Mouse (Mus musculus): Measurements from ENCODE around the gene Lclat1. TPM values are rescaled to one million over a fixed set of nuclear protein-coding genes. Genes with fewer than 3 reads are reported as not detected.

The Lclat1 gene
- polyA plus RNA-seq, 1 experiment = 2.0 TPM

GRCm38 (mm10) chr17:73246036-73246435 lies 138.3 kb downstream of the Lclat1 start:
- H3K4me1 ChIP-seq (ENCODE audit: control insufficient read depth, insufficient read depth, low read length) = peaks cover 4% of the 10 kb centered on the region
- WGBS = 81% methylated on average over 3 of the region's 3 CpGs
- no peak for TF ChIP-seq POLR2A (IDR thresholded peaks at IDR 0.05; ENCODE audit: borderline replicate concordance, control insufficient read depth, low read depth, low read length)
- H3K4me3 ChIP-seq (replicated peaks; ENCODE audit: control insufficient read depth, low read depth, low read length) = no peak overlapping the region
- peak overlapping the region; percentile 55; the same call in 1 of the 2 replicates for H3K27ac ChIP-seq (ENCODE audit: control insufficient read depth, insufficient read depth, low read depth, low read length, poor library complexity)

- Histone ChIP-seq H3K4me3 (replicated peaks; ENCODE audit: control insufficient read depth, low read depth, low read length) (no peak overlapping the region), H3K27ac (ENCODE audit: control insufficient read depth, insufficient read depth, low read depth, low read length, poor library complexity) (peak overlapping the region; percentile 55; the same call in 1 of the 2 replicates)
- WGBS = 63% methylated on average over 2 of the region's 2 CpGs
These were observed 139.1 kb downstream of the Lclat1 start for GRCm38 (mm10) chr17:73246926-73247325.

GRCm38 (mm10) chr17:73247758-73248157 lies 140.0 kb downstream of the Lclat1 start:
- no peak for TF ChIP-seq CTCF (IDR thresholded peaks at IDR 0.05; ENCODE audit: control insufficient read depth, insufficient read depth, low read length)
- no peak for TF ChIP-seq POLR2A (IDR thresholded peaks at IDR 0.05; ENCODE audit: borderline replicate concordance, control insufficient read depth, low read depth, low read length)
- 83% methylated on average over 14 of the region's 14 CpGs for WGBS
- Histone ChIP-seq H3K4me3 (replicated peaks; ENCODE audit: control insufficient read depth, low read depth, low read length) (no peak overlapping the region), H3K27ac (ENCODE audit: control insufficient read depth, insufficient read depth, low read depth, low read length, poor library complexity) (peak overlapping the region; percentile 46; the same call in 1 of the 2 replicates), H3K4me1 (ENCODE audit: control insufficient read depth, insufficient read depth, low read length) (peaks cover 4% of the 10 kb centered on the region)

More at GRCm38 (mm10) chr17:73246926-73247325, 139.1 kb downstream of the Lclat1 start:
- H3K4me1 ChIP-seq (ENCODE audit: control insufficient read depth, insufficient read depth, low read length) = peaks cover 4% of the 10 kb centered on the region
- TF ChIP-seq CTCF (IDR thresholded peaks at IDR 0.05; ENCODE audit: control insufficient read depth, insufficient read depth, low read length) (no peak), POLR2A (IDR thresholded peaks at IDR 0.05; ENCODE audit: borderline replicate concordance, control insufficient read depth, low read depth, low read length) (no peak)

- Histone ChIP-seq H3K27ac (ENCODE audit: control insufficient read depth, insufficient read depth, low read depth, low read length, poor library complexity) (peak overlapping the region; percentile 81), H3K4me3 (replicated peaks; ENCODE audit: control insufficient read depth, low read depth, low read length) (no peak overlapping the region), H3K4me1 (ENCODE audit: control insufficient read depth, insufficient read depth, low read length) (peaks cover 4% of the 10 kb centered on the region)
- 41% methylated on average over 3 of the region's 3 CpGs for WGBS
- TF ChIP-seq POLR2A (IDR thresholded peaks at IDR 0.05; ENCODE audit: borderline replicate concordance, control insufficient read depth, low read depth, low read length) (no peak), CTCF (IDR thresholded peaks at IDR 0.05; ENCODE audit: control insufficient read depth, insufficient read depth, low read length) (no peak)
These were observed 142.8 kb downstream of the Lclat1 start for GRCm38 (mm10) chr17:73250488-73251141.

GRCm38 (mm10) chr17:73251142-73251502 lies 143.3 kb downstream of the Lclat1 start:
- Histone ChIP-seq H3K4me1 (ENCODE audit: control insufficient read depth, insufficient read depth, low read length) (peaks cover 4% of the 10 kb centered on the region), H3K4me3 (replicated peaks; ENCODE audit: control insufficient read depth, low read depth, low read length) (no peak overlapping the region), H3K27ac (ENCODE audit: control insufficient read depth, insufficient read depth, low read depth, low read length, poor library complexity) (peak overlapping the region; percentile 39; the same call in 1 of the 2 replicates)
- 50% methylated on average over 8 of the region's 8 CpGs for WGBS
- TF ChIP-seq CTCF (IDR thresholded peaks at IDR 0.05; ENCODE audit: control insufficient read depth, insufficient read depth, low read length) = no peak
- TF ChIP-seq POLR2A (IDR thresholded peaks at IDR 0.05; ENCODE audit: borderline replicate concordance, control insufficient read depth, low read depth, low read length) = peak; percentile 20; the same call in 1 of the 2 replicates

- no peak overlapping the region for H3K4me3 ChIP-seq (replicated peaks; ENCODE audit: control insufficient read depth, low read depth, low read length)
- 83% methylated on average over 11 of the region's 11 CpGs for WGBS
- H3K27ac ChIP-seq (ENCODE audit: control insufficient read depth, insufficient read depth, low read depth, low read length, poor library complexity) = no peak overlapping the region
- H3K4me1 ChIP-seq (ENCODE audit: control insufficient read depth, insufficient read depth, low read length) = peaks cover 3% of the 10 kb centered on the region
- TF ChIP-seq CTCF (IDR thresholded peaks at IDR 0.05; ENCODE audit: control insufficient read depth, insufficient read depth, low read length) = no peak
- TF ChIP-seq POLR2A (IDR thresholded peaks at IDR 0.05; ENCODE audit: borderline replicate concordance, control insufficient read depth, low read depth, low read length) = no peak
These were observed 144.2 kb downstream of the Lclat1 start for GRCm38 (mm10) chr17:73251812-73252608.

- H3K4me3 ChIP-seq (replicated peaks; ENCODE audit: control insufficient read depth, low read depth, low read length) = no peak overlapping the region
- no peak for TF ChIP-seq POLR2A (IDR thresholded peaks at IDR 0.05; ENCODE audit: borderline replicate concordance, control insufficient read depth, low read depth, low read length)
- no peak for TF ChIP-seq CTCF (IDR thresholded peaks at IDR 0.05; ENCODE audit: control insufficient read depth, insufficient read depth, low read length)
- WGBS = 67% methylated on average over 10 of the region's 10 CpGs
- no peak overlapping the region for H3K27ac ChIP-seq (ENCODE audit: control insufficient read depth, insufficient read depth, low read depth, low read length, poor library complexity)
- peaks cover 1% of the 10 kb centered on the region for H3K4me1 ChIP-seq (ENCODE audit: control insufficient read depth, insufficient read depth, low read length)
These were observed 145.6 kb downstream of the Lclat1 start for GRCm38 (mm10) chr17:73253291-73253969.

GRCm38 (mm10) chr17:73255801-73256200 lies 148.0 kb downstream of the Lclat1 start:
- no peak for TF ChIP-seq CTCF (IDR thresholded peaks at IDR 0.05; ENCODE audit: control insufficient read depth, insufficient read depth, low read length)
- no peak for TF ChIP-seq POLR2A (IDR thresholded peaks at IDR 0.05; ENCODE audit: borderline replicate concordance, control insufficient read depth, low read depth, low read length)
- H3K4me3 ChIP-seq (replicated peaks; ENCODE audit: control insufficient read depth, low read depth, low read length) = no peak overlapping the region
- H3K4me1 ChIP-seq (ENCODE audit: control insufficient read depth, insufficient read depth, low read length) = no peaks in the 10 kb centered on the region; the same call in 1 of the 2 replicates
- WGBS = 87% methylated on average over 5 of the region's 5 CpGs
- H3K27ac ChIP-seq (ENCODE audit: control insufficient read depth, insufficient read depth, low read depth, low read length, poor library complexity) = no peak overlapping the region

Data from bone marrow, adult 2 months (tissue).